Mouse (Mus musculus): ENCODE data around the gene Ptges2.
A peak's percentile ranks its signal among the peaks of the same experiment; 100 is the strongest.

Ptges2 gene

DNA sequence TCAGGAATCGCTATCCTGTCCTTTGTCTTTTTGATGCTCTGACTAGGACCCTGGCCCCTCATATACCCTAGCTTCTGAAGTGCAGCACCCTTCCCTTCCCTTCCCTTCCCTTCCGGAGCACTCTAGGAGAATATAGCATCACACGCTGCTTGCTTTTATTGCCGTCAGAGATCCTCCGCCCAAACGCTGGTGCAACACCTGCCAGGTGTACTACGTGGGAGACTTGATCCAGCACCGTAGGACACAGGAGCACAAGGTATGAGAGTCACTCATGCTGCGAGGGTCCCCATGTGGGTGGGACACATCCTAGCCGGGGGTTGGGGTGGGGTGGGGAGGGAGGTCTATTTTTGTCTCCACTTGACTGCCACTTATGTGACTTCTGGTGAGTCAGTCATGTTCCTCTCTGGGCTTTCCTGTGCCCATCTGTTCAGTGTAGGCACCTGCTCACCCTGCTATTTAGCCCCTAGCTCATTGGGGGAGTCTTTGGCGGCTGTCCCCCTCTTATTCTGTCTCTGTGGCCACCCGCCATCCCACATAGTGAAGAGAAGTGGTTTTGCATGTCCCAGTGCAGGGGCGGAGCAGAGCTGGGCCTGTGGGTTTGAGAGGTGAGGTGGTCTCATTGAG is 20.3 kb upstream of the Ptges2 start:
- DNase-seq, result no peak

DNA sequence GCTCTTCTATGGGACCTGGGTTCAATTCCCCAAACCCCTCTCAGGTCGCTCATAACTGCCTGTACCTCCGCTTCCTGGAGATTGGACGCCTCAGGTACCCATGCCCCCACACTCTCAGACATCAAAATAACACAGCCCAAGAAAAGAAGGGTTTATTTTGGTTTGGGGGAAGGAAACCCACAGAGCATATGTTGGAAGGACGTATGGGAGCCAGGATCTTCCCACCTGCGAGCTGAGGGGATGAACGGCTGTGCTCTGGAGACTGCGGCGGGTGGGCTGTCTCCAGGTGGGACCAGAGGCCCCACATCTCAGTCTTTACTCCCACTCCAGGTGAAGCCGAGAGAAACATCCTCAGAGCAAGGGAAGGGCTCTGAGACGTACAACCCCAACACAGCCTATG is 18.7 kb upstream of the Ptges2 start:
- no peak for DNase-seq

DNA sequence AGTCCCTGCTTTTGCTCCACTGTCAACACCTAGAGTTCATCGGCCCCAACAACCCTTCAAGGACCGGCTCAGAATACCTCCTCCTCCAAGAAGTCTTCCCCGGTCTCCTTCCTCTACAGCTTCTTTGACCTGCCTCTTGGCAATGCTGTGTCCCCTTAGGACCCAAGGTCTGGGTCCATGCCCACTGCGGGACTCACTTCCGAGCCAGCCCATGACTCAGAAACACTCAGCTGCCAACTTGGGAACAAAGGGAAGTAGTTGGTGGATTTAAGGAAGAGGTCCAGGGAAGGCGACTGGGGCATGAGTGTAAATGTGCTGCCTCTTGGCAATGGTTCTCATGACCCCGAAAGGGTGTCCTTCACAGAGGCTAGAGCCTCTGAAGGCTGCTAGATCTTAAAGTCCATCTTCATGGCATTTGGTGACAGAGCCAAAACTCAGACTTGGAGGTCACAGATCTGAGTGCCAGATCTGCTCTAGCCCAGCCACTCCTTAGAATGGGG is 15.6 kb upstream of the Ptges2 start:
- no peak for DNase-seq

DNA sequence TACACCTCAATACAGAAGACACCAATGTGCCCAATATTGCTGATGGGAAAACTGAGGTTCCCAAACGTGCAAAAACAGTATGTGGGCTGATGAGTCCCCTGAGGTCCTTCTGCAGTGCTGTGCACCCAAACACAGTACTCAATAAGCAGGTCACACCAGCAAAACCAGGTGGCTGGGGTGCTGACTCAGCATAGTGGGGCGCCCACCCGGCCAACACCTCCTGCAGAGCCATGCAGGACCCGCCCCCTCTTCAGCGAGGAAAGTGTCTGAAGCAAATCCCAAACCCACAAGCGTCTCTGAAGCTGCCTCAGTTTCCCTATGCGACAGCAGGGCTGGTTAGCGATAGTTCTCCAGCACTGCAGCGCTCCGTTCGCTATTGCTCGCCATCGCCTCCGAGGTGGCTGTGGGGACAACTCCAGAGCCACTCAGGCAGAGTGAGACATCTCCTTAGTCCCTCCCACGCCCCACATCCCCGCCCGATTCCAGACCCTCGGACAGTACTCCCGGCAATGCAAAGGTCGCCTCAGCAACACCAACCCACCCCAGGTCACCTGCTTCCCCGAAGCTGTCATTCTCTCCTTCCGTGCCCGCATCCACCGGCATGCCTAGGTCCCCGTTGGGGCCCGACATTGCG is 14.4 kb upstream of the Ptges2 start:
- DNase-seq, result peak in 1 of 2 experiments; percentile 28

DNA sequence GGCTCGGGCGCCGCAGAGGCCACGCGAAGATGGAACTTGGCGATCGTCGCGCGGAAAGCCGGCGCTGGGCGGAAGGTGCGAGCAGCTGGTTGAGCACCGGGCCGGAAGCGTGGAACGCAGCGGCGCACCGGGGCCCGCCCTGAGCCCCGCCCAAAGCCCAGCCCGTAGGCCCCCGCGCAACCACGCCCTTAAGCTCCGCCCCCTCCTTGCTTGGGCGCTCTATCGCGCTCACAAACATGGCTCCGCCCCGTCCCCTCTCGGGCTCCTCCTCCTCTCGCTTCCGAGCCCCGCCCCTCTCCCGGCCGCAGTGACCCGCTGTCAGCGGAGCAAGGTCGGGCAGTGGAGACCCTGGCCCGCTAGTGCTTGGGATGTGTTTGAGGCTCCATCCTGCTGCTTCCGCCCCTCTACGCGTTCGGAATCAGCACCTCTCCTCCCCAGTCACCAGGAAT is 13.9 kb upstream of the Ptges2 start, which contains the start of gene 1110008P14Rik:
TSS of gene 1110008P14Rik (minus strand) at position 164 of the 449 bp plus-strand sequence.
- DNase-seq, result peak; percentile 97

DNA sequence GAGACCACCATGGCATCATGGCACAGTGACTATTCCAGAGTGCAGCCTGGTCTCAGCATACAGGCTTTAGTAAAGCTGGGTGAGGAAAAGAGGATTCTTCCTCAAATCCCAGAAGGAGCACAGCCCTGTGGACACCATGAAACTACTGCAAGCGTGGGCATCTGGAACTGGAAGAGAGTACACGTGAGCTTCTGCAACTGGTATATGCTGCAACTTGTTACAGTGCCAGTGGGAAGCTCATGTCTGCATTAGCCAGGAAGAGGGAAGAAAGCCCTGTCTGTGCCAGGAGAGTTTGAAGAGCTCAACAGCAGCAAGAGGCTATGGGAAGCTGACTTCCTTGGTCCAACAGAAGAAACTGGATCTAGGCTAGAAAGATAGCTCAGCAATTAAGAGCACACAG is 13.0 kb upstream of the Ptges2 start:
- DNase-seq, result no peak

DNA sequence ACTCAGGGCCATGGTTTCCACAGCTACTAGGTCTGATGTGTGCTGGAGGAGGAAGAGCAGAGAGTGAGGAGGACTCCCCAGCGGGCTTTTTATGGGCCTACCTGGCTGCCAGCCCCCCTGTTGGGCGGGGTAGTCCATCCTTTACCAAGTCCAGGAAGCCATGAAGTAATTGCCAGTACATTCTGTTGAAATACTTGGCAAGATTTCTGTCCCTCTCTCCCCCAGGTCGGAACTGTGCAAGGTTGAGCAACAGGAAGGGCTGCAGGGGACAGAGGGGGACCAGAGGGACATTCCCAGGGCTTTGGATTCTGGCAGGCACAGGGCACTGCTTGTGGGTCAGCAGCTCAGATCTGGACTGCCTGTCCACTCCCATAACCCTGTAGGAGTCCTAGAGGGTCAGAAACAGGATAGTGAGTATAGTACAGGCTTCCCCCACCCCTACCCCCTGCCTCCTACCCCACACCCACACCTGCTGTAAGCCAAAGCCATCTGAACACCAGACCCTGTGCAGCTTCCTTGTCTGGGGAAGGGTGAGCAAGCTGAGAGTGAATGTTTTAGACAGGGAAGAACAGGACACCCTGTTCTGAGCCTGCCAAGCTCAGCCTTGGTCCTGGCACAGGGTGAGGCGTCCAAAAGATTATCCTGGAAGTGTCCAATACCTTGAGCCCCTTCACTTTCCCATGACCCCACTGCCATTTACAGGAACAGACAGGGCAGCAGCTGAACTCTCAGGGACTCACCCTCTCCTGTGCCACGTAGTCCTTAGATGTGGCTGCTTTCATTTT is 7.8 kb upstream of the Ptges2 start, which contains the start of gene Lcn2:
TSS of gene Lcn2 (minus strand) at position 547 of the 785 bp plus-strand sequence.
- DNase-seq, result no peak

DNA sequence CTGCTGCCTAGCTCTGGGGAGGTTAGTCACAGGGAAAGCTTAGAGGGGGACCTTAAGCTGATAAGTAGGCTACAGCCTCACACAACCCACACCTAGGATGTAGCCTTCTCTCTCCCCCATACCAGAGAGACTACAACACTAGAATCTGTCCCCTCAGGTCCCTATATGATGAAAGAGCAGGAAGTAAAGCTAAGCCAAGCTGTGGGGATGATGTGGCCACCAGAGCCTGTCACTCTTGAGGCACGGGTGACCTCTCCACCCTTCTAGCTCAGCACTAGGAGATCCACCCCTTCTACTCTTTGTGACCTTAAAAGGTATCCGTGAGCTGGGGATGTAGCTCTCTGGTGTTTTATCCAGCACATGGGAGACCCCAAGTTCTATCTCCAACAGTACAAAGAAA is 6.5 kb upstream of the Ptges2 start:
- DNase-seq, result no peak

DNA sequence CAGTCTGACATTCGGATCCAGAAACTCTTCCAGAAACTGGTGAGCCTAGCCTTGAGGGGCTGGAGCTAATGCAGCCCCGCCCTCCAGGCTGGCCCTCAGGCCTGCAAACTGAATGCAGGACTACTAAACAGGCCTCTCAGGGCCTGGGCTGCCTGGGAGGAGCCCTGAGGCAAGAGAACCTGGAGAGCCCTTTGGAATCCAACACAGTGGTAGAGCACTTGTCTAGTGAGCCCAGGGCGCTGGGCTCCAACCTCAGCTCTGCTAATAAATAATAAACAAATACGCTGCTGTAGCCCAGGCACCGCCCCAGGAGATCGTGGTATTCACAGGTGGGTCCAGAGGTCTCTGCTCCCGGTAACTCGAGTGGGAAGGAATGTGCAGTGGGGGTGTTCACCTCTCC is 4.8 kb upstream of the Ptges2 start:
- DNase-seq, result no peak

DNA sequence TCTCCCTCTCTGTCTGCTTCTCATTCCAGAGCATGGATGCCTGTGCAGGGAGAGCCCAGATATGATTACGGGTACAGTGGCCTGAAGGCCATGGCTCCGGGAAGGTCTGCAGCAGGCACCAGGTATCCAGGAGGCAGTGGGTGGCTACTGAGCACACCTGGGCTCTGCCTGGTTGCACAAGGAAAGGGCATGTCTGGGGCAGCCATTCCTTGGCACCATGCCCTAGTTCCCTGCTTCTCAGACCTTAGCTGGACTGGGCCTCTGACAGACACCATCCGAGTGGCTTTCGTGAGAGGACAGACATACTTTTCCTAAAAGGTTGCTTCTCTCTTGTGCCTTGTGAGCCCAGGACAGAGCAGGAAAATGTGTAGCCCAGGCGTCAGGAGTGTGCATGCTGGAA is 3.6 kb upstream of the Ptges2 start:
- no peak for DNase-seq

DNA sequence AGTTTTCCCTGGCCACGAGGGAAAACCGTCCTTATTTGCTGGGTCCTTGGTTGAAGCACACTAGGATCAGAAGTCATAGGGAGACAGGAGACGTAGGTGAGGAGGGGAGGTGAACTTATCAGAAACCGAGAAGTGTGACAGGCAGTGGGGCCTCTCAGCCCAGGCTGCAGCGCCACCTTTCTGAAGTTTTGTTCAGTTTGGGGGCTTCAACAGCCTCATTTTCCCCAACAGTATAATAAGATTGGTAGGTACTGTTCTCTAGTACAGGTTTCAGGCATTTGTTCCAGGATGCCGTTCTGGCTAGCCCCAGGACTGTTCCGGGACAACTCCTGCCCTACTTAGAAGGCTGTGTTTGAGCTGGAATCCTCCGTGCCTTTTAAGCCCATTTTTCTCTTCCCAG is 723 bp upstream of the Ptges2 start:
- peak; percentile 35 to 53 for DNase-seq

DNA sequence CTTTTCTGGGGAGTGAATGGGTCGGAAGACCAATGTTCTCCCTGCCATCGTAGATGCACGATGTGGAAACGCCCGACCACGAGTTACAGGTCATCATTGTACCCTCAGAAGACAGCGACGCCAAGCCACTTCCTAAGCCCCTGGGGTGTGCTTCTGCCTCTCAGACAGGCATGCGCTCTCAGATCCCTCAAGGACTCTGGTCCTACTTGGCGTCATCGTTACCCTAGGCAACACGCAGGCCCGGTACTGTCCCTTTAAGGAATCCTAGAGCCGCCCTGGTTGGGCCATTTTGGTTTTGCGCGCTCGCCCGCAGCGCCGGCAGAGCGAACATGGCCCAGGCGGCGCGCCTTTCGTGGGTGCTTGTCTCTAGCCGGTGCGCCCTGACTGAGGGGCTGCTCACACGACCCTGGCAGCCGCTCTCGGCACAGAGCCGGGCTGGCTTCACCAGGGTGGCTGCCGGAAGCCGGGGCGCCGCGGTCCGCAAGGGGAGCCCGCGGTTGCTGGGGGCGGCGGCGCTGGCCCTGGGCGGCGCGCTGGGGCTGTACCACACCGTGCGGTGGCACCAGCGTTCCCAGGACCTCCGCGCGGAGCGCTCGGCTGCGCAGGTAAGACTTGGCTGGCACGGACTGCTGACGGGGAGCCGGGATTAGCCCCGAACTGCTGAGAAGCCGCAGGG is 388 bp downstream of the Ptges2 start:
- DNase-seq, result peak; percentile 85 to 88

DNA sequence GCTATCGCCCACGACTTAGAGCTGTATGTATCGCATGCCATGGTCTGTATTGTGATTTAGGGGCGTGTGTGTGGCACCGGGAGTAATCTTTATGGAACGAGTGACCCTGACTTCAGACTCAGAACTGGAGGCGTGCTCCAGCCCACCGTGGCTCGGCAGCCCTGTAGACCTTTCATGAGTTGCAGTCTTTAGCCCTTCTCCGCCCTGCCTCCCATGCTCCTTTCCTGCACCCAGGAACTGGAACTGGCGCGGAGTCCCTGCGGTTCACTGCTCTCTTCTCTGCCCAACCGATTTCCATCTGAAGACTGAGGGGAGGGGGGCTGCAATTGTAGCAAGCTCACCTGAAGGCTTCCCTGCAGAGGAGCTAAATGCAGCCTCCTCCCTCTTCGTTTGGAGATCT is 999 bp downstream of the Ptges2 start:
- DNase-seq, result no peak

DNA sequence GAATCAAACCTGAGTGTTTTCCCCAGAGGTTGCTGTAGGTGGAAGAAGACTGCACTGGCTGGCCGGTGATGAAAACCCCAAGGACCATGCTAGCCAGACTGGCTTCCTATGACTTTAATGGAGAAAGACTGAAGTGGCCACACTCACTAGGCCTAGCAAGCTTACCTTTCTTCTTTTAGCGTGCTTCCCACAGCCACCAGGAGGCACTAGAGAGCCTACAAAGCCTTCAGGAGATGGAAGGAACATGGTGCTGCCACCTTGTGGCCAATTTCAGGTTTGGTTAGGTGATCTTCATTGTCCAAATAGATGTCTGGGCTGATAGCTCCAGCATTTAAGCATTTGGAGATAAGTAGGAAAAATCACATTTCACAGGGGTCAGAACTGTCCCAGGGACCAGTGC is 9.0 kb downstream of the Ptges2 start:
- peak; percentile 97 for DNase-seq

DNA sequence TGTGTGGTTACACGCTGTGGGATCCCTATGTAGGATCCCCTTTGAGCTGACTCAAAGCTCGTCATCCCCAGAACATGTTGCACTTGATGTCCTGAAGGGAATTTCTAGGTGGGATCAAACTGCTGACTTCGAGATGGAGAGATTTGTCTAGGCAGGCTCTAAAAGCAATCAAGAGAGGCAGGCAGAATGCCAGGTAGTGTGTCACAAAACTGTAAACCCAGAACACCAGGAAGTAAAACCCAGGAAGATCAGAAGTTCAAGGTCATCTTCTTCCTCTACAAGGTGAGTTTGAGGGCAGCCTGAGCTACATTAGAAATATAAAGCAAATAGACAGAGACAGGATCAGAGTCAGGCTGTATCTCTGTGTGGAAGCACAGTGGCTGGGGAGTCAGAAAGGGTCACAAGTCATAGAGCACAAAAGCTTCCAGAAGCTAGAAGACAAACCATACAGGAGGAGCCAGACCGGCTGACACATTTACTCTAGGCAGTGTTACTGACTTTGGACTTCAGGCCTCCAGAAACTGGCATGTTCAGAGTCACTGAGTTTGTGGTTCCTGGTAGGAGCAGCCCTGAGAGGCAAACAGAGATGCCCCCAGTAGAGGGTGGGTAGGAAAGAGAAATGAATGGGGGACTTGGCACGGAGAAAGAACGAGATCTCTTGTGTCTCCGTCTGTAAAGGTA is 11.6 kb downstream of the Ptges2 start:
- no peak for DNase-seq

DNA sequence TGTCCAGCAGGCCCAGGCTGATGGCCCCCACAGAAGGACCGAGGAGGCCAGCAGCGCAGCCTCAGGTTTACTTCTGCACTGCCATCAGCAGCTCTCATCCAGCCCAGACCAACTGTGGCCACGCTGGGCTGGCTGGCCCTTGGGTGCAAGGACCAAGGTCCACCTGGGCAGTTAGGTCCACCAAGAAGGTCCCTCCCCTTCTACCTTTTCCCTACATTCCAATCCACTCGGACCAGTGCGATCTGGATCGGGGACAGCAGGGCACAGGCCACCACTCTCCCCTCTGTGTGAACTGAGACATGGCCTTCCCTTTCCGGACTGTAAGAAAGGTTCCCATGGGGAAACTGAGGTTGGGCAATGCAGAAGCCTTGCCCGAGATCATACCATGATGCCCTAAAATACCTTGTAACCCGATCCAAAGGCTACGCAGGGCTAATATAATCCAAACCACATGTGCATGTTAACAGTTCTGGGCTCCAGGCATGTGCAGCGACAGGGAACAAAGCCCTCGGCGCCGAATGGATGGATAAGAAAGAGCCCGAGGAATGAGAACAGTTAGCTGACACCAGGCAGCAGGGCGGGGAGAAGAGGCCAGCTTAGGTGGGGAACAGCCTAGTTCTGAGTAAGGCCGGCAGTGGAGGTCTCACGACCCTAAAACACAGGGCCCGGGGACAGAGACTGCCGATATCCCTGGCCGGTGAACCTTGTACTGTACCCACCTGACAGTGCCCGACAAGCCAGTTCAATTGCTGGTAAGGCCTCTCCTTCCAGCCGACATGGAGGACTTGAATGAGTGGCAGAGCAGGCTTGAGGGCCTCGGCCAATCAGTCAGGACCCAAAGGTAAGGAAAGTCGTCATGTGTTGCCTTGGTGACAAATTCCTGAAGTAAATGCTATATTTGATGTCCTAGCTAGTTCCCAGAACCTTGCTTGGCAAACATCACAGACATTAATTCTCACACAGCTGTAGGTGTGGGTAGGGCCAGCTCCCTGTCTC is 13.0 kb downstream of the Ptges2 start:
- DNase-seq, result no peak

DNA sequence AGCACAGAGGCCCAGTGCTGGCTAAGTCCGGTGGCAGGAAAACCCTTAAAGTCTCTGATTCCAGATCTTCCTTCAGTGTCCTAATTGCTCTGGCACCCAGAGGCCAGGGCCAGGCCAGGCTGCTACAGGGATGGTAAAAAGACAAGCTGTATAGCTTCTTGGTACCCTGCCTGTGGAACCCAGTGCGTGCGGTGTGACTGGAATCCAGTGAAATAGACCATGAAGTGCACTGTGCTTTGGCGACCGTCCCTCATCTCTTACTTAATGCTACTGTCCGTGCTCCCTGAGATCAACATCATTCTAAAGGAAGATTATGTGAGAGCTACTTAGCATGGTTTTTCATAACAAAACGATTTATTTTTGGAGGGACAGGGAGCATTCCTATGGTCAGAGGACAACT is 15.7 kb downstream of the Ptges2 start:
- no peak for DNase-seq

DNA sequence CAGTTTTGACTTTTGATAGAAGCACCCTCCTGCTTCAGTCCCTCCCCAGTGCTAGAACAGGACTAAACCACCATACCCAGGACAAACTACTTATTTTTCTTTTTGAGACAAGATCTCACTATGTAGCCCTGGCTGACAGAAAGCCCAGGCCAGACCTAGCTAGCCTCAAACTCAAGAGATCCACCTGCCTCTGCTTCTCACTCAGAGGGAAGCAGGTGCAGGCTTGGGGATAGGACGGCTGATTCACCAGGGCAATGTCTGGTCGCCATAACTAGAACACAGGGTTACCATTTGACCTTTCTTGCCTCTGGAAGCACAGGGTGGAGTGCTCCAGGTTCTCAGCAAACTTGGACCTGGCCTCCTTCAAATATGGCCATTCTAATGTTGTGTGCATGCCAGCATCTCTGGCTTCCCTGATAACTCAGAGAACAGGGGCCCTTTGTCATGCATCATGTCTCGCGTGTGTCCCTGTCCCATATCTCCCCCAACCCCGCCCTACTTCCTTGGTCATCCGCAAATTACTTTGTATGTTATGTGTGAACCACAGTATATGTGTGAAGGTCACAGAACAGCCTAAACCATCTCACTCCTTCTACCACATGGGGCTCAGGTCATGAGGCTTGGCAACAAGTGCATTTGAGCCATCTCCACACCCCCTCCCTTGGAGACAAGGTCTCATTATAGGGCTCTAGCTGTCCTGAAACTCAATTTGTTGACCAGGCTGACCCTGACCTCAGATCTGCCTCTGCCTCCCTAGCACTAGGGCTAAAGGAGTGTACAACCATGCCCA is 17.2 kb downstream of the Ptges2 start:
- DNase-seq, result no peak

DNA sequence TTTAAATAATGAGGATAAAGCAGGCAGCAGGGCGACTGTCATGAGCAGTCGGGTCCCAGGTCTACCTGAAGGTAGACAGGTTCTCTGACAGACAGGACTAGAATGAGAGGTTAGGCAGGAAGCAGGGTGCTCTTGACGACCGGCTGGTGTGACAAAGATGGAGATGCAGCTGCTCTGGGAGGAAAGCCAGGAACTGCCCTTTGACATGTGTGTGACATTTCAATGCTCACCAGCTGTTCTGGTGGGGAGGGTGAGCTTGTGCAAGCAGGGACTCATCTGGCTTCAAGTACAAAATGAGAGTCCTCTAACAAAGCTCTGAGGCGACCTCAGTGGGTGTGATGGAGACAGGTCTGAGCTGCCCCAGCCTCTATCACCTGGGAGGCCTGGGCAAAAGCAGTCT is 18.2 kb downstream of the Ptges2 start:
- DNase-seq, result no peak

DNA sequence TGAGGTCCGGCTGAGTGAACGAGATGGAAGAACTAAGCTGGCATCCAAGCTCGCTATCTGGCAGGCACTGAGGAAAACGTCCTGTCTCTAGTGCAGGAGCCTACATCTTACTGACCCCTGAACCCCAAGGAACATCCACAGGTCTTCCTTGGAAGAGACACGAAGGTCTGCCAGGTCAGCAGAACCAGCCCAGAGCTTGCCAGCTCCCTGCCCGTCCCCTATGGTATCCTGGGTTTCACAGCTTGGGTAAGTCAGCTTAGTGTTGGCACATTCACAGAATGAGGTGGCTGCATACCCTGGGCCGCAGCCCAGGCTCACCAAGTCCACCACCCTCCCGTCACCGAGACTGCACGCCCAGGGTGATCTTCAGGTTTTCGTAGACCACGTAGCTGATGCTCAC is 20.1 kb downstream of the Ptges2 start:
- no peak for DNase-seq
